Mouse (Mus musculus): ENCODE results near the gene Srms.

GRCm38 (mm10) chr2:181193044-181193443, 19.9 kb downstream of the Srms start:
- TF ChIP-seq CTCF (IDR thresholded peaks at IDR 0.05; ENCODE audit: insufficient read depth, low read length) (no peak), POLR2A (IDR thresholded peaks at IDR 0.05; ENCODE audit: borderline replicate concordance, extremely low read depth, low read depth, low read length) (no peak)
